Mouse (Mus musculus) hematopoietic multipotent progenitor cell, adult 10-12 weeks (in vitro differentiated cells): ENCODE data around the gene Ruvbl2. TPM values are rescaled to one million over a fixed set of nuclear protein-coding genes. Genes with fewer than 3 reads are reported as not detected.

Experiments used
- polyA plus RNA-seq: library from polyadenylated mRNA; stranded (reverse); fragments of >175 nt; gene quantifications from 2 replicates; pipeline ENCODE4 v1.2.3, GENCODE M21; 2012; ENCODE audit warnings: low replicate concordance

The Ruvbl2 gene
- 87.7 and 154 TPM in 2 replicates for polyA plus RNA-seq

DNA sequence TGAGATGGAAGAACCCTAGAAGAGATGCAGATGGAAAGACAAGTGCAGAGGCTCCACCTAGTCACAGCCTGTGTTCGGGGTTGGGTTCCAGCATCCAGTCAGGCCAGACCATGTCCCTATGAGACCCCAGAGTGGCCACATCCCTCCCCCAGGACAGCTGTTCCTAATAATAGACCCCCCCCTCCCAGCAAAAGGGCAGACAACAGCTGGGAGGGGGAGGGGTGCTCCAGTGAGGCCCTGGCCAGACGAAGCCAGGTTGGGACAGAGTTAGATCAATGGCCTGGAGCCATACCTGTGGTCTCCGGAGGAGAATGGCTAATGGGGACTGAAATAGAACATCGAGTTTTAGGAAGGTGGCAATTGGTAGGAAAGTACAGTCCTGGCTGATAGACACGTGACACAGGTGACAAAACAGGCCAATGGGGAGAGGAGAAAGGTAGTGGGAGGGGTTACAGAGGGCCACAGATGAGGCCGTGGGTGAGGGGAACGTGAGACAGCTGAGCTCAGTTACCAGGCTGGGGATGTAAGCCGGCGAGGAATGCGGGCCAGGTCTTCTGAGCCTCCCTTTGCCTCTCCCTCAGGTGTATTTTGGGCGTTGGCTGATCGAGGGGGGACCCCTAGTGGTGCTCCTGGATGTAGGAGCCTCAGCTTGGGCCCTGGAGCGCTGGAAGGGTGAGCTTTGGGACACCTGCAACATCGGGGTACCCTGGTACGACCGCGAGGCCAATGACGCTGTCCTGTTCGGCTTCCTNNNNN, at the start of gene Ruvbl2:
Ruvbl2 (minus strand) TSS at position 576 of the 756 bp plus-strand sequence.

DNA sequence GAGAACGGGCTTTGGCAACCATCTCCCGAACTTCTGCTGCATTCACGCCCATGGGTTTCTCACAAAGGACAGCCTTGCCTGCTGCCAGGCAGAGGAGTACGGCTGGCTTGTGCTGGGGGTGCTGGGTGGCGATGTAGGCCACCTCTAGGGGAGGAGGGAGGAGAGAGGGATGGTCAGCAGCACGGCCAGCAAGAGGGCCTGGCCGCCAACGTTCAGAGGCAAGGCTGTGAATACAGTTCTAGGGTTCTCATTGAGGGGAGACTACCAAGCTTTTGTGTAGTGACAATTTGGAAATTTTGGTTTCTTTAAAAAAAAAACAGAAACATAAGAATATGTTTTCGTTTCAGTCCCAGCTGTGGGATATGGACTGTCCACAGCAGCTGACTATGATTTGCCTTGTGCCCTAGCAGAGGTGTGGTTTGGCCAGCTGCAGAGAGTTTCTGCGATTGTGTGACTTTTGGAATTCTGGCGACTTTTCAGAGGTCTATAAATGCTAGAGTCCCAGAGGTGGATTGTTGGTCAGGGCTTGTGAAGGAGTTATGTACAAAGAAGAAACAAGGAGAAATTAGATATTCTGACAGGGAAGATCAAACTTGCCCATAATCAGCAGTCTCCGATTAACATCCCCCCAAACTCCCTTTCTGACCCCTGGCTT, 49.0 kb upstream of the Ruvbl2 start, which contains the start of gene Gm45808:
Gm45808 (minus strand) TSS at position 51 of the 655 bp plus-strand sequence.

GRCm38 (mm10) chr7:45481374-45481927, 43.6 kb upstream of the Ruvbl2 start, which contains the start of gene Tulp2:
Gene Tulp2 (plus strand): TSS chr7:45481877.

GRCm38 (mm10) chr7:45466283-45467089, 28.6 kb upstream of the Ruvbl2 start, which contains the start of gene Bax:
Gene Bax (minus strand): TSS chr7:45466898.

DNA sequence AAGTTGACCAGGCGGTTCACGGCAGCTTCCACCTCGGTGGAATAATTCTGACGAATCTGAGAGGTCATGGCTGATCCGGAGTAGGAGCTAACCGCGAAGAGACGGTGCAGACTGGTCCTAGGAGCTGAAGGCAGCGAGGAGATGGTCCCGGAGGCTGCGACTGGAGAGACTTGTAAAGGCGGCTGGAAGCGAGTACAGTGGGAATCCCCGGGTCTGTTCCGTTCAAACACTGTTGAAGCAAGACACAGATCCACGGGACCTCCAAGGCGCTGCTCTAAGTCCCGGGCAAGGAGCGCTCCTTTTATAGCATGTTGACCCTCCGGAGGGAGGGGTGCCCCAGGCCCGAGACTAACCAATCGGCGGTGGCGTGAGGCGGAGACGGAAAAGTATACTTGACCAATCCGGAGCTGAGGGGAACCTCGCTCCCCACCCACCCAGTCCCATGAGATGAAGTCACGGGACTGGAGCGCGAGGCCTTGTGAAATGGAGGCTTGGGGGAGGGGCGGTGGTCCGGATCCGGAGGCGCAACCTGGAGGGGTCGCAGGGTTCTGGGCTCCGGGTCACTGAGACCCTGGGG, 21.8 kb upstream of the Ruvbl2 start, which contains the start of gene Ftl1:
Ftl1 (minus strand) TSS at position 321 of the 577 bp plus-strand sequence.

DNA sequence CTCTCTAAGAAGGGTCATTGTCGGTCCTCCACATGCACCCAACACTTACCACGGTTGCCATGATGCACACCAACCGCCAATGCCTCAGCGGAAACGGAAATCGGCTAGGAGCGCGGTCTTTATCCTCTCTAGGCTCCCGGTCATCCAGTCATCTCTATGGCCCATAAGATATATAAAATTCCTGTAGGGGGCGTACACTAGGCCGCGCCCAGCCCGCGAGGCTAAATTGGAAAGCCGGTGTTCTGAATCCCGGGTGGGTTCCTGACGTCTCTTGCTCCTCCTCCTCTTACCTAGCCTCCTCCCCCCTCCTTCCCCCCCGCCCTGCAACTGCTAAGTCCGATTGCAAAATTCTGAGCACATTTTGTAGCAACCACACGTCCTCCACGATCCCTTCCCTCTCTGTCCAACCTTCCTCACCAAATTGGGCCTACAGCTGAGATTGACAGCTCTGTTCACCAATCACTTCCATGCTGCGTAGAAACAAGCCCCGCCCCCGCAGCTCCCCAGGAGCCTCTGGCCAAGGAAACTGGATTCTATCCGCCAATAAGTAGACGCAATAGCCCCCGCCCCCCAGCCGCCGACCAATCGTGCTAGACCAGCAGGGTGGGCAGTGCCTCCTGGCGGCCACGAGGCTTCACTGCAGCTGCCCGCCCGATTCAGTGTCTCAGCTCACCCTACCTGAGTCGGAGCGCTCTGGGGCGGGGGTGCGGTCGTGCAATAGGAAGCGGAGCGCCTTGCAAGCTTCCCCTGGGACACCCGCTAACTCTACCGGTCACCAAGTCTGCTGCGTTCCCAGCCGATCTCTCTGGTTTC, 3.5 kb downstream of the Ruvbl2 start, which contains the start of gene Gys1:
Gys1 (plus strand) TSS at position 642 of the 813 bp plus-strand sequence.

DNA sequence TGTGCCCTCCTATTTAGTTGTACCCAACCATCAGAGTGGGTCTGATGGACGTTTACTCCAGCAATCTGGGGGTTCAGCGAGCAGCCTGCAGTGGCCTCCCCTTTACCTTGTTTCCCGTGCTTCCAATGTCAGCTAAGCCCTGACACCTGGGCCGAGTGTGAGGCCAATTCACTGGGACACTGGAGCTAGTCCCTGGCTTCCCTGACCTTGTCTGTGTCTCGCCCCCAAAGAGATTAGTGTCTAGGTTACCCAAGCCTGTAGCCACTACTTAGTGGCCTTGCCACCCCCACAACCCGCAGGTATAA, 17.3 kb downstream of the Ruvbl2 start, which contains the start of gene Lhb:
Lhb (plus strand) TSS at position 206 of the 305 bp plus-strand sequence.

GRCm38 (mm10) chr7:45413113-45413863, 24.6 kb downstream of the Ruvbl2 start, which contains the start of gene Ntf5:
Gene Ntf5 (plus strand): TSS chr7:45413695.

DNA sequence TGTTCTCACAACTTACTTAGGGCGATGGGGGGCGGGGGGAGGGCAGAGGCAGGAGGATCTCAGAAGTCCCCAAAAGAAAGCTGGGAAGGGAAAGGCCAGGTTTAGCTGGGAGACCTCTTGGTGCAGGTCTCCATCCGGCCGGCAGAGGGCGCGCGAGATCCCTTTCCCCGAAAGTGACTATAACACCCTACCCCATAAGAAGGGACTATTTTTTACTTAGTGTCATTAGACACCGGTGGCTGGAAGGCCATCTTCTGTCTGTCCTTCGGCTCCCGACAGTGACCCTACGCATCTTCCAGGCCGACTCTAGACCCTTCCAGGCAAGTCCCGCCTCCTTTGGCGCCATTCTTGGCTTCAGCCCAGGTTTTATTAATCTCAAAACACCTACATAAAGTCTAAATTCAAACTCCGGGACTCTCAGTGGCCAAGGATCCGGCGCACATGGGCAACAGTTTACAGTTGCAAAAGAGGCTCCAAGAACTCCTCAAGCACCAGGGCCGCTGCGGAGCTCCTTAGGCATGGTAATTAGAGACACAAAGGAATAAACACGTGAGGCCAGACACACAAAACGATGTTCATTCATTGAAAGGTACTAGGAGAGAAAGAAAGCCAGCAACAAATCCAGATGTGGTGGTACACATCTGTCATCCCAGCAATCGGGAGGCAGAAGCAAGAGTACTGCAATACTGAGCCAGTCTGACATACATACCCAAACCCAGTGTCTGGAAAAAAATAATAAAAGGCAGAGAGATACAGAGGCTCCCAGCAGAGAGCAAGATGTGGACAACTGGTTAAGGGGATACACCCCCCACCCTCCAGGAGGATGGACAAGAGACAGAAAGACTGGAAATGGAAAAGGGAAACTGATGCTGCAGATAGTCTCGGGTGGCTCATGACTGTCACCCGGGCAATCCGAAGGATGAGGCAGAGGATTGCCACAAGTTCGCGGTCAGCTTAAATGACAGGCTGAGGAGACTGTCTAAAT, 32.5 kb downstream of the Ruvbl2 start, which contains the start of gene Kcna7:
Kcna7 (plus strand) TSS at position 563 of the 985 bp plus-strand sequence.

GRCm38 (mm10) chr7:45395578-45396336, 42.1 kb downstream of the Ruvbl2 start, which contains the start of gene Snrnp70:
Gene Snrnp70 (minus strand): TSS chr7:45395742.

Other genes with a start within 250 kb of the Ruvbl2 start
- 0.47 and 0.54 TPM in 2 replicates for gene Ccdc155, start 233.2 kb downstream of the Ruvbl2 start, polyA plus RNA-seq
- gene Dkkl1, start 225.9 kb downstream of the Ruvbl2 start, polyA plus RNA-seq, result 13.5 and 29.6 TPM in 2 replicates
- 0.09 and 0.62 TPM in 2 replicates for gene Tead2, start 222.3 kb downstream of the Ruvbl2 start, polyA plus RNA-seq
- 1,076 and 1,868 TPM in 2 replicates for gene Cd37, start 199.0 kb downstream of the Ruvbl2 start, polyA plus RNA-seq
- gene Slc6a16, start 197.0 kb downstream of the Ruvbl2 start, polyA plus RNA-seq, result not detected in 2 replicates
- 0.34 and 0.58 TPM in 2 replicates for gene Slc6a21, start 160.6 kb downstream of the Ruvbl2 start, polyA plus RNA-seq
- gene Trpm4, start 104.3 kb downstream of the Ruvbl2 start, polyA plus RNA-seq, result 6.9 and 12.1 TPM in 2 replicates
- gene Hrc, start 102.8 kb downstream of the Ruvbl2 start, polyA plus RNA-seq, result not detected in 2 replicates
- 0.28 and 2.0 TPM in 2 replicates for gene Ppfia3, start 71.1 kb downstream of the Ruvbl2 start, polyA plus RNA-seq
- 0.53 TPM in 1 of 2 replicates, not detected in the other for gene Lin7b, start 67.5 kb downstream of the Ruvbl2 start, polyA plus RNA-seq
- gene Snrnp70, start 42.4 kb downstream of the Ruvbl2 start, polyA plus RNA-seq, result 628 and 1,029 TPM in 2 replicates
- not detected in 2 replicates for gene Kcna7, start 32.4 kb downstream of the Ruvbl2 start, polyA plus RNA-seq
- gene Ntf5, start 24.4 kb downstream of the Ruvbl2 start, polyA plus RNA-seq, result 0.08 and 0.28 TPM in 2 replicates
- gene Lhb, start 17.3 kb downstream of the Ruvbl2 start, polyA plus RNA-seq, result not detected in 2 replicates
- gene Gys1, start 3.3 kb downstream of the Ruvbl2 start, polyA plus RNA-seq, result 15.9 and 25.8 TPM in 2 replicates
- gene Ftl1, start 21.8 kb upstream of the Ruvbl2 start, polyA plus RNA-seq, result 6,376 and 13,145 TPM in 2 replicates
- gene Bax, start 28.8 kb upstream of the Ruvbl2 start, polyA plus RNA-seq, result 173 and 185 TPM in 2 replicates
- not detected in 2 replicates for gene Tulp2, start 43.8 kb upstream of the Ruvbl2 start, polyA plus RNA-seq
- gene Gm45808, start 48.7 kb upstream of the Ruvbl2 start, polyA plus RNA-seq, result not detected in 2 replicates
- 0.81 and 2.1 TPM in 2 replicates for gene Dhdh, start 50.7 kb upstream of the Ruvbl2 start, polyA plus RNA-seq
- 224 and 245 TPM in 2 replicates for gene Nucb1, start 72.3 kb upstream of the Ruvbl2 start, polyA plus RNA-seq
- 60.5 and 214 TPM in 2 replicates for gene Ppp1r15a, start 88.2 kb upstream of the Ruvbl2 start, polyA plus RNA-seq
- 0.77 and 1.2 TPM in 2 replicates for gene Plekha4, start 88.2 kb upstream of the Ruvbl2 start, polyA plus RNA-seq
- gene Hsd17b14, start 116.8 kb upstream of the Ruvbl2 start, polyA plus RNA-seq, result 0.28 and 0.90 TPM in 2 replicates
- gene Bcat2, start 132.1 kb upstream of the Ruvbl2 start, polyA plus RNA-seq, result 14.0 and 38.4 TPM in 2 replicates
- 0.17 TPM in 1 of 2 replicates, not detected in the other for gene Fgf21, start 177.4 kb upstream of the Ruvbl2 start, polyA plus RNA-seq
- gene Fut1, start 179.2 kb upstream of the Ruvbl2 start, polyA plus RNA-seq, result 0.18 and 0.93 TPM in 2 replicates
- gene Izumo1, start 183.7 kb upstream of the Ruvbl2 start, polyA plus RNA-seq, result 0.25 and 0.31 TPM in 2 replicates
- gene Rasip1, start 189.4 kb upstream of the Ruvbl2 start, polyA plus RNA-seq, result 3.0 and 3.6 TPM in 2 replicates
- gene Mamstr, start 201.9 kb upstream of the Ruvbl2 start, polyA plus RNA-seq, result 0.20 and 0.42 TPM in 2 replicates
- gene Fut2, start 228.3 kb upstream of the Ruvbl2 start, polyA plus RNA-seq, result not detected in 2 replicates
- 1.4 and 3.5 TPM in 2 replicates for gene Ntn5, start 245.9 kb upstream of the Ruvbl2 start, polyA plus RNA-seq